Mouse (Mus musculus) heart, postnatal 36 days (tissue): ENCODE data around the gene Ptpdc1. TPM values are rescaled to one million over a fixed set of nuclear protein-coding genes. Genes with fewer than 3 reads are reported as not detected.

Experiments
- DNase-seq, 2 experiments: peaks; one replicate each; pipeline ENCODE4 v3.0.0; 2021 to 2022
- intact Hi-C: fragments of 180-260 bp; cut with DNase I; formaldehyde crosslinking; loops from one replicate; pipeline ENCODE4 v1.15.1; 2025
- total RNA-seq, 2 experiments: library from RNA; stranded (reverse); gene quantifications; 2 replicates each; pipeline ENCODE4 v1.2.3; 2021

The Ptpdc1 gene
- total RNA-seq, 2 experiments from 2014 or later = 4.6 to 5.4 TPM

DNA sequence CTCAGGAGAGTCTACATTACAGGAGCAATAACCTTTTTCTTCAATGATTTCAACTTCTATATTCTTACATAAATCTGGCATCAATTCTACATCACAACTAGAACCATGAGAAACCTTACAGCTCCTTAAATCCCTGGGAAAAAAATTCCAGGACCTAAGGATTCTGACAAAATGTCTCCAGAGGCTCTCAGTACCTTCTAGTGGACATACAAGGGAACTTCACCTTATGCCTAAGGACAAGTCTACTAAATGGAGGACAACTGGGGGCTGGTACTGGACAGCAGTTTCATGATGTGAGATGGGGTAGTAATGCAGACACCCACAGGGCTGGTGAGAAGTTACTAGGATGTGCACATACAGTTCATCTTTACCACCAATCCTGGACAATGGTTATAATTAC, 34.7 kb downstream of the Ptpdc1 start:
- intact Hi-C loops = no loop called here
- no peak for DNase-seq

DNA sequence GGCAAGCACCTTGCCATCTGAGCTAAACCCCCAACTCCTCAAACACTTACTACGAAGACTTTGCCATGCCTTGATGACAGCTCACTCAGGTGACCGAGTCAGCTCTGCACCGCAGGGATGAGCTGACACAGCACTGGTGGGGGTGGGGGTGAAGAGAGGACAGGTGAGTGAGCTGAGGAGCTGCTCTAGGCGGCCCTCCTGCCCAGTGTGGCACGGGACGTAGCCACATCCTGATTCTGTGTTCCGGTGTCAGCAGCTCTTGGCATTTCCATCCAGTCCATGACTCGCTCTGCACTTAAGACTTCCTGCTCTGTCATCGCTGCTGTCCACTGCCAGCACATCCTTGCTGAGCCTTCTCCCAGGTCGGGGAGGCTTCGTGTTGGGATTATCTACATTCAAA, 38.1 kb downstream of the Ptpdc1 start:
- intact Hi-C loops = no loop called here
- DNase-seq = no peak

DNA sequence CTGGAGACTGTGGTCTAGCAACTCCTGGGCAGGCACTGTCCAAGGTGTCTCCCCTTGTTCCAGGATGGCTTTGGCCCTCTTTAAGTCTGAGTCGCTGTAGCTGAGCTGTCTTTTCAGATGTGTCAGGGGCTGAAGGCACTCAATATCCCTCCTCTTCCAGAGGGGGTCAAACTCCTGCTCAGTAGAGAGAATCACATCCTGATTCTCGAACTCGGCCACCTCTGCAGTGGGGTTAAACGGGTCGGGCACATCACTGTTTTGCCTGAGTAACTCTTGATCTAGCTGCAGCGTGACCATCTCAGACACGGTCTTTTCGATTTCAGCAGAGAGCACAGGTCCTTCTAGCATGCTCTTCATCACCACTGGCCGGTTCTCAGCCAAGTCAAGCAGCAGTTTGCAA, 39.0 kb downstream of the Ptpdc1 start:
- DNase-seq = no peak
- intact Hi-C loops = no loop called here

DNA sequence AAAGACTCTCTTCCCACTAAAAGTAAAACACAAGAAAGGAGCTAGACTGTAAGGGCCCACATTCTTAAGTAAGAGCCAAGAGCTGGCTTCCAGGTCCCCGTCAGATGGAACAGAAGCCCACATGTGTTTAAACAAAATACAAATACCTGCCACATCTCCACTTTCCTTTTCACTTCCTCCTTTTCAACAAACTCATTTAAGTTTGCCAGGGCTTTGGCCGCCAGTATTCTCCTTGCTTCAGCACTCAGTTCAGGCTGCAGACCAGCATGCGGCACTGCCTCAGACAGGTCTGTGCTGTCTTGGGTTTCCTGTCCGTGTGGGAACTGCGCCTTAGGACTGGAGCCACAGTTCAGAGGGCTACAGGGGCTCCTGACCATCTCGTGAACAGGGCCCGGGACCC, 39.7 kb downstream of the Ptpdc1 start:
- DNase-seq = no peak
- intact Hi-C loops = no loop called here

DNA sequence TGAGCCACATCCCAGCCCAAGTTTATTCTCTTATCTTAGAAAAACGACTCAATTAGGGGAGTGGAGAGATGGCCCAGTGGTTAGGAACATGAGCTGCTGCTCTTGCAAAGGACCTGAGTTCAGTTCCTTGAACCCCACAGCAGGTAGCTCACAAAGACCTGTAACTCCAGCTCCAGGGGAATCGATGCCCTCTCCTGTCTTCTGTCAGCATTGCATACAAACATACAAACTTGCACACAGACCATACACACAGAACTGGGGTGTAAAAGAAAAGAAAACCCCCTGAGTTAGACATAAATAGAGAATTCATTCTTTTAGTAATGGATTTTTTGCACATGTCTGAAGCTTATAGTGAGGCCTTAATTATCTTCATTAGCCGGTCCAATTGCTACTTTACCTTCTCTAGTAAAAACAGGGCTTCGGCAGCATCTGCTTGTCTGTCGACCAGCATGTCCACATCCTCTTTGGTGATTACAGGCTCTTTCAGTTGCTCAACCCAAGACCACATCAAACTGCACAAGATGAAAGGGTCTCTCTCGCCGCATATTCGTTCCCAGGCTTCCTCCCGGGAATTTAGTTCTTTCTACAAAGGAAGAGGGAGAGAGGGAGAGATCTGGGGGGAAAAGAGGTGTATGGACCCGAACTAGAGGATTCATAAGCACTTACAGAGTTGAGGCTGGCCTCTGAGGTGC, 42.6 kb downstream of the Ptpdc1 start:
- no peak for DNase-seq
- intact Hi-C loops = no loop called here

DNA sequence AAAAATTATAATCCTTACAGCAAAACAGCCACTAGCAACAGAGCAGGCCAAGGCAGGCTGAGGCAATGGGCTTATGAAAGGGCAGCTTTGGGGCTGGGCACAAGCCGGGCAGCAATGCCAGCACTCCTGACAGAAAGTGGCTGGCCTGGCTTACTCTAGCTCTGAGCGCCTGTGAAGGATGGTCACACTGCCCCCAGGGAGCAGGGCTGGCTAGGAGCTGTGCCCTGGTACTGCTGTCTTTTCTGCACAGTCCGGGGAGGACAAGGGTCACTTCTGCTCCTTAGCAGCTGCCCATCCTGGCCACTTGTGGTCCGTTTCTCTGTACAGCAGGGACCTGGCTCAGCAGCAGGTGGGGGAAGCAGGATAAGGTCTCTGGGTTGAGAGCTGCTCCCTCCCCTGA, 46.8 kb downstream of the Ptpdc1 start:
- DNase-seq = no peak
- intact Hi-C loops = no loop called here

DNA sequence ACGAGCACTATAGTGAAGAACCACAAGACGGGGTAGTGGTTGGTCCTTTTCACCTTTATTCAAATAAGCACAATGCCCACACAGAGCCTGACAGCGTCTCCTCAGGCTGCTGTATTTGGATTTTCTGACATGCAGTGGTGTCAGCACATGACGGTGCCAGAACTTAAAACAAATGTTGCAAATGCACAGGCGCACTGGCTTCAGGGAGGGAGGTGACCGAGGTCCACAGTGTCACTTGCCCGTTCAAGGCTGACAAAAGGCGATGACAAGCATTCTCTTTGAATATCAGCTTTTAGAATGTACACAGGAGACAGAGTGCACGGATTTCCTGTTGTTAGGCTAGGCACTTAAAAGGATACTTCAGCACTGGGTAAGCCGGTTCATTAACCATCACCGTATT, 47.6 kb downstream of the Ptpdc1 start:
- intact Hi-C loops = no loop called here
- DNase-seq = no peak

DNA sequence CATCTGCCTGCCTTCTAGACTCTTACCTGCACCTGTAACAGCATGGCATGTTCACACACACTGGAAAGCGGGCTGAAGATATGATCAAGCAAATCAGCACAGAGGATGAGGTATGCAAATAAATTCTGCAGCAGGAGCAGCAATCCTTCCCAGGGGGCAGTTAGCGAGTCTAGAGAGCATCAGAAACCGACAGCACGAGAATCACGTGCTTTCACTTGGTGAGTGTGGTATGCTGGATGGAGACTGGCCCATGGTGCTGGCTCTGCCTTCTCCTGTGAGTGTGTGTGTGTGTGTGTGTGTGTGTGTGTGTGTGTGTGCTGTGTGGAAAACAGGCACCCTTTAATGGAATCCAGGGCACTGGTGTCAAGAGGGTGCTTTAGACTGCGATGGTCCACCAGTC, 48.5 kb downstream of the Ptpdc1 start:
- intact Hi-C loops = no loop called here
- DNase-seq = no peak

DNA sequence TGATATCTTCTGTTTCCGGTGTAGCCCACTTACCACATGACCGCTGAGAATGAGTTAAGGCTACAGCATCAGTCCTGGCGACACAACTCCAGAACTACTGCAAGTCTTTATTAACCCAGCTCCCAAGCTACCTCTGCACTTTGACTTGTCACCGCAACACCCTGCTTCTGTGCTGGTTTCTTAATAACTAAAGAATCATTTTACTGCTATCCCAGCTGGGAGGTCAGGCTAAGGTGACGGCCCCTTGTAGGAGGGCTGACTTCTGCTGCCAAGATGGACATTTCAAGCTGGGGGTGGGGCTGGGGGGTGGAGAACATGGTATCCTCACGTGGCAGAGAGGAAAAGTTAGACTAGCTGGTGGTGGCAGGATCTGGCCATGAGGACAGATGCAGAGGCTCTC, 50.7 kb downstream of the Ptpdc1 start:
- intact Hi-C loops = no loop called here
- DNase-seq = no peak

DNA sequence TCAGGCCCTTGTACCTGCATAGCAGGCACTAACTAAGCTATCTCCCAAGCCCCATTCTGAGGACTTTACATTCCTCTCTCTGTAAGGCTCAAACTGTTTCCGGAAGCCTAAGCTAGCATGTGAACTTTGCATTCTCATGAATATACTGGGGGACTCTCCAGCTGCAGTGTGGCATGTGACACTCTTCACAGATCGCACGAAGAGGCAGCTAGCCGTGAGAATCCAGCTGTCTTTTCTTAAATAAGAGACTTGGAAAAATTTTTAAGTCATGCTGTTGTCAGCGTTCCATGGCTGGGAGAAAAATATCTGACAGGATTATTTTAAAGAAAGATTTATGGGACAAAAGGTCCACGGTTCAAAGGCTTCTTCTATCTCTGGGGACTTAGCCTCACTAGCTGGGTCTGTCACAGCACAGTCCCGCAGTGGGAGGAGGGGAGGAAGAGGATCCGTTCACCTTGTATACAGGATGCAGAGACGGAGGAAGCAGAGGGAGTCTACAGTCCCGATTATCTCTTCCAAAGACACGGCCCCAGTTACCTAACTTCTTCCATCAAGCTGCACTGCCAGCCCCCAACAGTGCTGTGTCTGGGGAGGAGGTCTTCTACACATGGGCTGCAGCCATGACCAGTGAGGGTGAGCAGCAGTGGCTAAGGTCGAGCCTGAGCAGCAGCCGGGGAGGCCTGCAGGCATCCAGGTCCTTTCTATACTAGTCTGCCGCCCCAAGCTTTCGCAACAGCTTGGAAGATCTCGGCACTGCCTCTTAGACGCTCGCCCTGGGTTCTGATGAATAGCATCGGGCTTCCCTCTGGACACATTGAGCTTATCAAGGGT, 51.7 kb downstream of the Ptpdc1 start:
- intact Hi-C loops = no loop called here

DNA sequence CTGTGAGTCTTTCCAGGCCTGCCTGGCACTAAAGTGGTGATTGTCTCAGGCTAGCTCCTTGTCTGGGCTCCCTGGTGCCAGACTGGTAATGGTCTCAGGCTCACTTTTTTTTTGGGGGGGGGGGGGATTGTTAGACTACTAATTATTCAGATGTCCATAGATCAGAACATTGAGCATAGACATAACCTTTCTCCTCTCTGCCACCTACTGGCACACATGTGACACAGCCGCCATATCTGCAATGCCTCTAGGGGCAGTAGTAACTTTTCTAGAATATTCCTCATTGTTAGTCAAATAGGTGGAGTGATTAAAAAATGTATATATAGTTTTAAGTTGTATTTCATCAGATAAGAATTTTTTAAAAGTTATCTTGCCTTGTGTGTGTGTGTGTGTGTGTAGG, 53.3 kb downstream of the Ptpdc1 start:
- intact Hi-C loops = loop anchor here (1.0 kb wide), 1 partner anchor 44 kb away; no protein-coding TSS in a partner anchor
- DNase-seq = peak; percentile 57 to 60

More for the DNA sequence above, 51.7 kb downstream of the Ptpdc1 start:
- DNase-seq = peak in 1 of 2 experiments; percentile 22

DNA sequence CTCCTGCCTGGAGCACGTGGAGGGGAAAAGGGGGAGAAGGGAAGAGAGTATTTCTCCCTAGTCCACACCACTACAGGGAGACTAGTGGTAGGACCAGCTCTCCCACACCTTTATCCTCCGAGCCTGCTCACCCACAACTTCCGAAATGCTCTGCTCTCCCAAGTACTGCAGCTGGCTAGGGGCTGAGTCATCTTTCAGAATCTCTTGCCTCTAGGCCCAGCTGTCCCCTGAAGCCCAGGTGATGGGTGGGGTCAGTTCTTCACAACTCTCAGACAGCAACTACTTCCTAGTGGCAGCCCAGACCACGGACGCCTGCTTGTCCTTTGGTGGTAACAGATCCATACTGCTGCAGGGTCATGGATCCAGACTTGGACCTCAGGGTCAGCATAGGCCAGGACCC, 54.2 kb downstream of the Ptpdc1 start:
- intact Hi-C loops = loop anchor here (2.0 kb wide), 1 partner anchor 70 kb away; no protein-coding TSS in a partner anchor
- DNase-seq = no peak

DNA sequence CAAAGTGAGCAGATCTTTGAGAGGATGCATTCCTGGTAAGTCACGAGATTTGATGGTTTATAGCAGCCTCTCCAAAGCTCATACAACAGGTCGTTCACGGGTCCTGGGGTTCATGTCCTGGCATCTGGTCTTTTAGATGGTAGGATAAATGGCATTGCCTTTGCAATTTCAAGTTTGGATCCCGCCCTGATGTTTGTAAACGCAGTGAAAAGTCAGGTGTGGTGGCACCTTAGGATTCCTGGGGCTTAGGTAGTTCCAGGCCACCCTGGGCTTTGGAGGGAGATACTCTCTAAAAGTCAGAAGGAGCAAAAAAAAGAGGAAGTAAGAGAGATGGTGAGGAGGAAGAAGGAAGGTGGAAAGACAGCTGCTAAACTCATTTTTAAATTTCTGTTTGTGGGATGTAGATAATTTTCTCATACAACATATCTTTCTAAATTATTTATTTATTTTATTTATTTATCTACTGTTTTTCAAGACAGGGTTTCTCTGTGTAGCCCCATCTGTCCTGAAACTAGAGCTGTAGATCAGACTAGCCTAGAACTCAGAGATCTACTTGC, 55.8 kb downstream of the Ptpdc1 start:
- intact Hi-C loops = loop anchor here (2.0 kb wide), 1 partner anchor 71 kb away; no protein-coding TSS in a partner anchor
- DNase-seq = no peak

DNA sequence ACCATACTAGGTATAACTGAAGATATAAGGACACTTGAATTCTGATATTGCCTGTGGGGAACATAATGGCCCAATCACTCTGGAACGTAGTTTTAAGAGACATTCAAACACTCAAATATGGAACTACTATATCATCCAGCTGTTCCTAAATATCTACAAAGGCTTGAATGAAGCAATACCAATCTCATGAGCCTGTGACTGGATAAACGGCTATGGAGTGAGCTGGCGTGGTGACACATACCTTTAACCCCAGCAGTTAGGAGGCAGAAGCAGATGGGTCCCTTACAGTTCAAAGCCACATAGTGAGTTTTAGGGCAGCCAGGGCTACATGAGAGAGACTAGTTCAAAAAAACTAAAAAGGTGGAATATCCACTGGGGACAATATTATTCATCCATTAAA, 57.8 kb downstream of the Ptpdc1 start:
- DNase-seq = no peak
- intact Hi-C loops = loop anchor here (2.0 kb wide), 1 partner anchor 15 kb away; no protein-coding TSS in a partner anchor

DNA sequence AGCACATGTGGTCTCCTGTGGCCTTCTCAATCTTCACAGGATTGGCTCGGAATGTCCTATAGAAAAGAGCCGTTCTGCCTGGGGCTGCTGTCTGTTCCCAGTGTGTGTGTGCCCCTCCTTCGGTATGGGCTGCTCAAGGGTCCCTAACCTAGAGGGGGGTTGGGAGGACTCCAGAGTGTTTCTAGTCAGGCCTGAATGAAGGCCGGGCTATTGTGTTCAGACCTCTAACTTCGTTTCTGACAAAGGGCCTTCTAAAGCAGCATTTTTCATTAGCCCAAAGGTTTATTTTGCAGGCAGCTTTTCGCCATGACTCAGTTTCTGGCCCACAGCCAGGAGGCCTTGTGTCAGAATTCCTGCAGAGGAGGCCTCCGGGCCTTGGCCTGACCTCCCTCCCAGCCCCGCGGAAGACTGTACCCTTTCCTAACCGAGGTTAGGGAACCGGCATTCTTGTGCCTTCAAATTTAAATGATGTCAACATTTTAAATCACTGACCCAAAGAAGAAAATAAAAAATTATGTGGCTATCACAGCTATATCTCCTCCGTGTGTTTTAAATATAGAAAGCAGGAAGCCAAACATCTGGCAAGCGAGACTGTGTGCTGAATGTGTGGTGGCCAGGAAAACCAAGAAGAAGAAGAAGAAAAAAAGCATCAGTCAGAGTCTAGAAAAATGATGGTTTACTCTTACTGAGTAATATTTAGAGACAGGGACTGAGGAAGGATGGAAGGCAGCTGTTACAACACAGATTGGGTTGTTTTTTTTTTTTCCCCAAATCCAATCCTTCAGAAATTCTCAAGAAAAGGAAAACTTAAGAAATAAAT, 59.1 kb downstream of the Ptpdc1 start:
- peak; percentile 93 for DNase-seq
- intact Hi-C loops = loop anchor here (2.0 kb wide), 1 partner anchor 14 kb away; no protein-coding TSS in a partner anchor

DNA sequence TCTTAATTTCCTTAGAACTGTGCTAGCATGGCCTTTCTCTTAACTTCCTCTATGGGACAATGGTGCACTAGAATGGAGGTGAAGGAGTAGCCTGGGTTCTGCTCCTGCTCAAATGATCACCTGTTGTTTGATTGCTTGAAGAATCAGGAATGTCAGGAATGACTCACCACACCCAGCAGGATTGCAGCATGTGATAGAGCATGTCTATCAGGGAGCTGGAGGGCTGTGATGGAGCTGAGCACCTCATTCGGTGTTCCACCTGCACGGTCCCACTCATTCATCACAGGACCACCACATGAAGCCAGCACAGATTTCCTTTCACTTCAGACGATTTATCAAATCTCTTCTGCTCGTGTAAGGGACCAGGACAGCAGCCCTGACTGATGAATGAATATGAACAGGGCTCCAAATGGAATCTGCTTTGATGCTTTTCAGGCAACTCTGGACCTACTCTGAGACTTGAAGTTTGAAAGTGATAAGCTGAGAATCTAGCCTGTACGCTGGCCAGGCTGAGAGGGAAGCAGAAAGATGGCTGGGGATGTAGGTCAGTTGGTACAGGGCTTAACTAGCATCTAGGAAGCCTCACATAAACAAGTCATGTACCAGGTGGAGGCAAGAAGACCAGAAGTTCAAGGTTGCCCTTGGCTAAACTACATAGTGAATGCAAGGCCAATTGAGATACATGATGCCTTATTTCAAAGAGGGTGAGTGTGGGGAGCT, 60.4 kb downstream of the Ptpdc1 start:
- DNase-seq = no peak
- intact Hi-C loops = no loop called here

DNA sequence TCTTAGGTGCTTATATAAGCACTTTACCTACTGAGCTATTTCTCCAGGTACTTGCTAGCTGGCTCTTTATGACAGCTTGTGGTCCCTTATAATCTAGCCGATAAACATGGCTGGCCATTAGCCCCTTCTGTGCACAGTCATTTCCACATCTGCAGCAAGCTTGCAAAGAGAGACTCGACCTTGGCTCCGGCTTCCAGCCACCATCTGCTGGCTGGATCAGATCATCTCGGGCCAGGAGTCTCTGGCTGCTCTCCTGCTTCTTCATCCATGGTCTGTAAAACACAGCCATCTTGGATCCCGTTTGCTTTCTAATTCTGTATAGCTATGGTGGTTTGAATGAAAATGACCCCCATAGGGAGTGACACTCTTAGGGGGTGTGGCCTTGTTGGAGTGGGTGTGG, 63.1 kb downstream of the Ptpdc1 start:
- intact Hi-C loops = no loop called here
- DNase-seq = no peak

DNA sequence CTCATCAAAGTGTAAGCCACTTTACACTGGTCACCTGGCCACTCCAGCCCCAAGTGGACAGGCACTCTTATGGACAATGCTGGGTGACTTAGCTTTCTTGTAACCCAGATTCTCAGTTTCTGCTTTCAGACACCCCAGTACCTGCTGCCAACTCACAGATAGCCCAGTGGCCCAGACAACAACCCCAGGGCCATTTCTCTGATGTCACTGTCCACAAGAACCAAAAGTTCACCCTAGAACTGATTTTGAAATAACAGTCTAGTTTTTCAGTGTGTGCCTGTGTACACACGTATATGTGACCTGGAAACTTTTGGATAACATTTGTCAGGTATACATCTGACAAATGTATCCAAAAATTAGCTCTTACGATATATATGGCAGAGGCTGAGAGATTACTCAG, 64.0 kb downstream of the Ptpdc1 start:
- no peak for DNase-seq
- intact Hi-C loops = no loop called here

DNA sequence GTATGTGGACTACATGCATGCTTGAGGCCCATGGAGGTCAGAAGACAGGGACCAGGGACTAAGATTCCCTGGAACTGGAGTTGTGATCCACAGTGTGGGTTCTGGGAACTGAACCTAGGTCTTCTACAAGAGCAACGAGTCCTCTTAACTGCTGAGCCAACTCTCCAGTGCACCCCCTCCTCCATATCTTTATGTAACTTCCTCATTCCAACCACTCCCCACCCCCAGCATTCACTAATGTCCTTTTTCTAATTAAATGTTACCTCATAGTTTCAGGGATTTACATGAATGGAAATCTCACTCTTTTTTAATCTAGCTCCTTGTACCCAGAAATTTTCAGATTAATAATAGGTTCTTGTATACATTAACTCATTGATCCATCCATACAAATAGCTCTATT, 69.5 kb downstream of the Ptpdc1 start:
- intact Hi-C loops = no loop called here
- DNase-seq = no peak

DNA sequence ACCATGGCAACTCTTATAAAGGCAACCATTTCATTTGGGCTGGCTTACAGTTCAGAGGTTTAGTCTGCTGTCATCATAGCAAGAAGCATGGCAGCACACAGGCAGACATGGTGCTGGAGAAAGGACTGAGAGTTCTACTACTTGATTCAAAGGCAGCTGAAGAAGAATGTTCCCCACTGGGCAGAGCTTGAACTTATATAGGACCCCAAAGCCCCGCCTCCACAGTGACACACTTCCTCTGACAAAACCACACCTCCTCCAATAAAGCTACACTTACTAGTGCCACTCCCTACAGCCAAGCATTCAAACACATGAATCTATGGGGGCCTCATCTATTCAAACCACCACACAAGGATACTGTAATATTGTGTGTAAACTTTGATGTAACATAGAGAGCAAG, 70.9 kb downstream of the Ptpdc1 start:
- intact Hi-C loops = no loop called here
- no peak for DNase-seq
